ENCODE assay signal across 9 mouse cellular contexts in genomic region chr11:8659061-8659460, GRCm38 (mm10). TPM values are rescaled to one million over a fixed set of nuclear protein-coding genes. Genes with fewer than 3 reads are reported as not detected.
A peak's percentile ranks its signal among the peaks of the same experiment; 100 is the strongest.
DNase-seq lines count a peak whose midpoint lies in the region; ATAC-seq and TF ChIP-seq lines count a peak whose summit lies in the region.
"Had no signal": no experiment of that assay in that cellular context is flagged by ENCODE, and none has a peak within 500 bp of the region (broad histone marks: within the 10 kb centered on the region; RNA-seq: fewer than 3 reads in every experiment).

No protein-coding gene starts in this region.

- no peaks in the 10 kb centered on the region for H3K9me3 ChIP-seq in lung, embryonic 15.5 days
- no peaks in the 10 kb centered on the region for H3K9me3 ChIP-seq in stomach, embryonic 16.5 days (replicated peaks; ENCODE audit: control insufficient read depth, low read length)
- H3K9me3 ChIP-seq in midbrain, embryonic 13.5 days: no peaks in the 10 kb centered on the region

- TF ChIP-seq CTCF in lung, adult 2 months (IDR thresholded peaks at IDR 0.05; ENCODE audit: insufficient read depth, low read length): no peak
- no peak for TF ChIP-seq CTCF in kidney, adult 2 months (conservative IDR thresholded peaks at IDR 0.05; ENCODE audit: insufficient read depth, insufficient read length, low read depth, low read length)

- H3K4me2 ChIP-seq in lung, embryonic 15.5 days: no peak overlapping the region
- no peak overlapping the region for H3K4me2 ChIP-seq in stomach, embryonic 16.5 days (ENCODE audit: low read depth, low read length)
- H3K4me2 ChIP-seq in midbrain, embryonic 13.5 days (replicated peaks): no peak overlapping the region

- H3K4me3 ChIP-seq in lung, embryonic 15.5 days: no peak overlapping the region
- no peak overlapping the region for H3K4me3 ChIP-seq in lung, adult 2 months (replicated peaks; ENCODE audit: extremely low read depth, low read depth, low read length)
- no peak overlapping the region for H3K4me3 ChIP-seq in kidney, adult 2 months (ENCODE audit: insufficient read depth, low read depth, low read length)
- no peak overlapping the region for H3K4me3 ChIP-seq in stomach, embryonic 16.5 days (replicated peaks; ENCODE audit: low read length)
- no peak overlapping the region for H3K4me3 ChIP-seq in midbrain, embryonic 13.5 days (replicated peaks)

- no peak overlapping the region for H3K9ac ChIP-seq in lung, embryonic 15.5 days
- no peak overlapping the region for H3K9ac ChIP-seq in stomach, embryonic 16.5 days (ENCODE audit: low read length)
- no peak overlapping the region for H3K9ac ChIP-seq in midbrain, embryonic 13.5 days (replicated peaks)
- H3K9ac ChIP-seq: liver, embryonic 14.5 days had no signal

- 53% methylated on average over 6 of the region's 6 CpGs for WGBS in lung, embryonic 15.5 days
- WGBS in lung, adult 2 months: 61% methylated on average over 6 of the region's 6 CpGs
- WGBS in kidney, adult 2 months: 43% methylated on average over 6 of the region's 6 CpGs
- 47% methylated on average over 6 of the region's 6 CpGs for WGBS in stomach, embryonic 16.5 days
- 72% methylated on average over 6 of the region's 6 CpGs for WGBS in midbrain, embryonic 13.5 days

- TF ChIP-seq POLR2A in lung, adult 2 months (IDR thresholded peaks at IDR 0.05; ENCODE audit: borderline replicate concordance, extremely low read depth, low read depth, low read length): no peak
- no peak for TF ChIP-seq POLR2A in kidney, adult 2 months (IDR thresholded peaks at IDR 0.05; ENCODE audit: low read depth, low read length)

- H3K4me1 ChIP-seq in lung, embryonic 15.5 days: peaks cover 77% of the 10 kb centered on the region
- peaks cover 15% of the 10 kb centered on the region for H3K4me1 ChIP-seq in lung, adult 2 months (ENCODE audit: control insufficient read depth, insufficient read depth, low read length)
- peaks cover 44% of the 10 kb centered on the region for H3K4me1 ChIP-seq in kidney, adult 2 months (ENCODE audit: control insufficient read depth, insufficient read depth, low read length)
- H3K4me1 ChIP-seq in stomach, embryonic 16.5 days (ENCODE audit: control insufficient read depth, insufficient read depth, low read length): peaks cover 63% of the 10 kb centered on the region
- peaks cover 6% of the 10 kb centered on the region for H3K4me1 ChIP-seq in midbrain, embryonic 13.5 days (replicated peaks)

- no peak for DNase-seq in lung, adult 2 months
- peak; percentile 31 for DNase-seq in gastrocnemius, adult 18-20 months (ENCODE audit: low spot score)
- peak; percentile 74 for DNase-seq in kidney, adult 2 months
- DNase-seq in thymus, postnatal 0 days (ENCODE audit: low spot score): no peak

- peaks cover 8% of the 10 kb centered on the region; the same call in 1 of the 2 replicates for H3K36me3 ChIP-seq in lung, embryonic 15.5 days
- H3K36me3 ChIP-seq in kidney, adult 2 months (ENCODE audit: control insufficient read depth, insufficient read depth, low read length): no peaks in the 10 kb centered on the region
- H3K36me3 ChIP-seq in stomach, embryonic 16.5 days (ENCODE audit: control insufficient read depth, insufficient read depth, low read length): no peaks in the 10 kb centered on the region; the same call in 1 of the 2 replicates
- no peaks in the 10 kb centered on the region for H3K36me3 ChIP-seq in midbrain, embryonic 13.5 days

- no peaks in the 10 kb centered on the region for H3K27me3 ChIP-seq in lung, embryonic 15.5 days
- H3K27me3 ChIP-seq in kidney, adult 2 months (replicated peaks; ENCODE audit: control insufficient read depth, insufficient read depth, low read length): no peaks in the 10 kb centered on the region
- H3K27me3 ChIP-seq in stomach, embryonic 16.5 days (ENCODE audit: control insufficient read depth, insufficient read depth, low read length): no peaks in the 10 kb centered on the region
- peaks cover 26% of the 10 kb centered on the region for H3K27me3 ChIP-seq in midbrain, embryonic 13.5 days

- peak overlapping the region; percentile 28; the same call in 1 of the 2 replicates for H3K27ac ChIP-seq in lung, embryonic 15.5 days
- peak overlapping the region; percentile 33 for H3K27ac ChIP-seq in kidney, adult 2 months (ENCODE audit: insufficient read depth, low read depth, low read length)
- peak overlapping the region; percentile 50 for H3K27ac ChIP-seq in stomach, embryonic 16.5 days (ENCODE audit: low read length)
- no peak overlapping the region for H3K27ac ChIP-seq in midbrain, embryonic 13.5 days
- H3K27ac ChIP-seq: liver, embryonic 14.5 days had no signal

- no peak for ATAC-seq in lung, embryonic 15.5 days (ENCODE audit: borderline replicate concordance, extremely low read depth, low FRiP score, low TSS enrichment)
- ATAC-seq in stomach, embryonic 16.5 days (ENCODE audit: insufficient read depth, low FRiP score): no peak
- ATAC-seq in midbrain, embryonic 13.5 days: no peak
- ATAC-seq in erythroid progenitor cell, adult 5-6 weeks (replicated peaks; ENCODE audit: low FRiP score, poor library complexity, severe bottlenecking): no peak

RNA-seq across cellular contexts. Expression of gene Tns3, which starts 5.3 kb away (rescaled TPM):
- 48.5 and 55.9 TPM in 2 replicates for polyA plus RNA-seq in lung, embryonic 15.5 days (2015; fragmentation: Nextera tagmentation; extraction: Ambion mirVana)
- 160 and 164 TPM in 2 replicates for polyA plus RNA-seq in lung, adult 2 months (2012; rRNA removed)
- 1 to 10 TPM; 6.6 to 7.9 TPM for total RNA-seq in gastrocnemius, adult 18-20 months (2021)
- 63.7 and 70.5 TPM in 2 replicates for polyA plus RNA-seq in kidney, adult 2 months (2012; rRNA removed)
- 28.0 and 30.4 TPM in 2 replicates for polyA plus RNA-seq in stomach, embryonic 16.5 days (2015; fragmentation: Nextera tagmentation; extraction: Ambion mirVana)
- polyA plus RNA-seq in thymus, postnatal 0 days (2015; fragmentation: Nextera tagmentation; extraction: Ambion mirVana): 5.2 and 6.0 TPM in 2 replicates
- polyA plus RNA-seq in midbrain, embryonic 13.5 days (2015; fragmentation: Nextera tagmentation; extraction: Ambion mirVana): 4.4 TPM in 2 replicates
- 6.1 and 6.3 TPM in 2 replicates for total RNA-seq in erythroid progenitor cell, adult 5-6 weeks (2015; ENCODE audit: low replicate concordance)
- total RNA-seq in erythroid progenitor cell, adult 5-6 weeks (2017; ENCODE audit: low replicate concordance): 1.7 and 5.1 TPM in 2 replicates

Comparison
In these comparisons a context has a peak if more than half of its experiments do, and no peak if none do; other contexts are left out.
1. DNase-seq: peak in gastrocnemius, adult 18-20 months (single experiment) and kidney, adult 2 months (single experiment); none in lung, adult 2 months (single experiment) and thymus, postnatal 0 days (single experiment).